Mouse (Mus musculus) CH12.LX (cell line): ENCODE measurements around the gene Vps45. TPM values are rescaled to one million over a fixed set of nuclear protein-coding genes. Genes with fewer than 3 reads are reported as not detected.
"Not testable (repeated sequence)": the region's sequence is repeated elsewhere in the genome, so short reads cannot be mapped to it uniquely, and the experiment has no call there.

Experiments used
- DNase-seq: peaks from one replicate; pipeline ENCODE4 v3.0.0-alpha.2; 2013; ENCODE audit errors: extremely low read depth
- H3K27ac ChIP-seq: 2 replicates; pipeline ENCODE4 v1.5.1; 2012; ENCODE audit warnings: low read depth, mild to moderate bottlenecking, control low read depth, moderate library complexity; ENCODE audit not compliant: insufficient read depth
- H3K27me3 ChIP-seq: replicated peaks from 2 replicates; pipeline ENCODE3; 2012; ENCODE audit warnings: inconsistent platforms
- H3K36me3 ChIP-seq, 2 experiments: replicated peaks in 1 of 2; 2 replicates each; pipeline versions ENCODE3 to v1.6.1; 2012; ENCODE audit warnings: inconsistent platforms in 1 of 2, low read length in 1 of 2, mild to moderate bottlenecking in 1 of 2, mixed read lengths in 1 of 2, moderate library complexity in 1 of 2; ENCODE audit not compliant: control insufficient read depth in 1 of 2, insufficient read depth in 1 of 2
- H3K4me1 ChIP-seq, 2 experiments: 2 replicates each; pipeline ENCODE4 v1.6.1; 2012; ENCODE audit warnings: inconsistent platforms in 1 of 2, moderate library complexity in 1 of 2; ENCODE audit not compliant: insufficient read depth in 2 of 2, control insufficient read depth in 1 of 2
- H3K4me2 ChIP-seq: 2 replicates; pipeline ENCODE4 v1.6.1; 2012; ENCODE audit warnings: low read depth, mild to moderate bottlenecking, control low read depth; ENCODE audit not compliant: poor library complexity, insufficient read depth, severe bottlenecking
- H3K4me3 ChIP-seq, 3 experiments: fragments of 150-350 bp in 1 of 3; sonication (generic) in 1 of 3; replicated peaks in 1 of 3; 2 replicates each; pipeline versions ENCODE3 to v1.5.1; 2011 to 2012; ENCODE audit warnings: low read depth in 2 of 3, low read length in 2 of 3, mild to moderate bottlenecking in 2 of 3, moderate library complexity in 2 of 3, control low read depth in 1 of 3, improper control_type of control experiment in 1 of 3, inconsistent platforms in 1 of 3, mixed read lengths in 1 of 3; ENCODE audit not compliant: poor library complexity in 1 of 3
- H3K79me2 ChIP-seq: replicated peaks from 2 replicates; pipeline ENCODE4 v1.6.1; 2012; ENCODE audit warnings: mild to moderate bottlenecking, moderate library complexity; ENCODE audit not compliant: control insufficient read depth, poor library complexity, insufficient read depth, severe bottlenecking; ENCODE audit errors: extremely low read depth
- H3K9ac ChIP-seq: 2 replicates; pipeline ENCODE4 v1.6.1; 2012; ENCODE audit warnings: low read depth, mild to moderate bottlenecking, control low read depth, moderate library complexity; ENCODE audit not compliant: insufficient read depth
- H3K9me3 ChIP-seq: replicated peaks from 2 replicates; pipeline ENCODE3; 2012; ENCODE audit warnings: low read length, inconsistent platforms, mixed read lengths
- BHLHE40 ChIP-seq: IDR thresholded peaks from 2 replicates; pipeline ENCODE4 v1.6.1; 2011; ENCODE audit warnings: mild to moderate bottlenecking, low read depth, low read length, improper control_type of control experiment
- CHD1 ChIP-seq: IDR thresholded peaks from 2 replicates; pipeline ENCODE4 v1.6.1; 2012; ENCODE audit warnings: low read depth, low read length, improper control_type of control experiment, inconsistent platforms
- CHD2 ChIP-seq: IDR thresholded peaks from 2 replicates; pipeline ENCODE4 v1.6.1; 2011; ENCODE audit warnings: low read length, improper control_type of control experiment
- CTCF ChIP-seq, 2 experiments: IDR thresholded peaks in 1 of 2; conservative IDR thresholded peaks in 1 of 2; 2 replicates each; pipeline ENCODE4 v1.5.1; 2011 to 2012; ENCODE audit warnings: low read depth in 2 of 2, low read length in 2 of 2, improper control_type of control experiment in 1 of 2, inconsistent platforms in 1 of 2, mild to moderate bottlenecking in 1 of 2, moderate library complexity in 1 of 2
- ELF1 ChIP-seq: IDR thresholded peaks from 2 replicates; pipeline ENCODE4 v1.6.1; 2014; ENCODE audit warnings: low read depth, mild to moderate bottlenecking, inconsistent platforms, low read length, improper control_type of control experiment
- ETS1 ChIP-seq: conservative IDR thresholded peaks from 2 replicates; pipeline ENCODE4 v1.6.1; 2012; ENCODE audit warnings: low read depth, mild to moderate bottlenecking, inconsistent platforms, low read length, improper control_type of control experiment, moderate library complexity
- HCFC1 ChIP-seq: IDR thresholded peaks from 2 replicates; pipeline ENCODE4 v1.6.1; 2012; ENCODE audit warnings: low read depth, mild to moderate bottlenecking, inconsistent platforms, low read length, improper control_type of control experiment
- IRF4 ChIP-seq: IDR thresholded peaks from 2 replicates; pipeline ENCODE4 v1.6.1; 2014; ENCODE audit warnings: low read depth, mild to moderate bottlenecking, inconsistent platforms, low read length, improper control_type of control experiment
- JUN ChIP-seq: IDR thresholded peaks from 2 replicates; pipeline ENCODE4 v1.6.1; 2011; ENCODE audit warnings: low read depth, mild to moderate bottlenecking, low read length, improper control_type of control experiment, moderate library complexity; ENCODE audit not compliant: insufficient read depth
- MAZ ChIP-seq: IDR thresholded peaks from 2 replicates; pipeline ENCODE4 v1.6.1; 2012; ENCODE audit warnings: low read depth, mild to moderate bottlenecking, inconsistent platforms, low read length, improper control_type of control experiment, moderate library complexity
- MEF2A ChIP-seq: IDR thresholded peaks from 2 replicates; pipeline ENCODE4 v1.6.1; 2014; ENCODE audit warnings: low read depth, mild to moderate bottlenecking, inconsistent platforms, low read length, improper control_type of control experiment, borderline replicate concordance
- MYC ChIP-seq: IDR thresholded peaks from 2 replicates; pipeline ENCODE4 v1.6.1; 2011; ENCODE audit warnings: low read depth, mild to moderate bottlenecking, improper control_type of control experiment, low read length
- NELFE ChIP-seq: IDR thresholded peaks from 2 replicates; pipeline ENCODE4 v1.6.1; 2011; ENCODE audit warnings: low read depth, low read length, improper control_type of control experiment
- POLR2A ChIP-seq: IDR thresholded peaks from 2 replicates; pipeline ENCODE4 v1.6.1; 2011; ENCODE audit warnings: low read depth, mild to moderate bottlenecking, improper control_type of control experiment, low read length
- RAD21 ChIP-seq: IDR thresholded peaks from 2 replicates; pipeline ENCODE4 v1.6.1; 2011; ENCODE audit warnings: low read depth, mild to moderate bottlenecking, low read length, improper control_type of control experiment, moderate library complexity
- RCOR1 ChIP-seq: conservative IDR thresholded peaks from 2 replicates; pipeline ENCODE4 v1.6.1; 2012; ENCODE audit warnings: low read depth, mild to moderate bottlenecking, inconsistent platforms, low read length, improper control_type of control experiment
- SMC3 ChIP-seq: IDR thresholded peaks from 2 replicates; pipeline ENCODE4 v1.6.1; 2011; ENCODE audit warnings: low read depth, low read length, improper control_type of control experiment
- UBTF ChIP-seq: IDR thresholded peaks from 2 replicates; pipeline ENCODE4 v1.6.1; 2012; ENCODE audit warnings: low read depth, mild to moderate bottlenecking, inconsistent platforms, low read length, improper control_type of control experiment, moderate library complexity
- ZC3H11A ChIP-seq: IDR thresholded peaks from 2 replicates; pipeline ENCODE4 v1.6.1; 2012; ENCODE audit warnings: low read depth, mild to moderate bottlenecking, inconsistent platforms, low read length, improper control_type of control experiment
- dilution Hi-C: fragments of 300-500 bp; cut with MboI; formaldehyde crosslinking; loops from 2 replicates; pipeline ENCODE4 v1.14.3; 2020; ENCODE audit warnings: low sequenced_read_pairs; ENCODE audit not compliant: extremely low pct_unique_long_range_greater_than_20kb, extremely low pct_ligation_motif_present
- in situ Hi-C: fragments of 300-500 bp; cut with MboI; formaldehyde crosslinking; loops from 3 replicates; pipeline ENCODE4 v1.14.3; 2019; ENCODE audit warnings: low sequenced_read_pairs, low pct_ligation_motif_present, low pct_unique_long_range_greater_than_20kb, mixed read lengths
- polyA plus RNA-seq: library from polyadenylated mRNA; unstranded; fragments of >175 nt; gene quantifications from 2 replicates; pipeline ENCODE4 v1.2.1, GENCODE M21; 2012; ENCODE audit warnings: low read depth; ENCODE audit not compliant: insufficient read length
- total RNA-seq, 2 experiments: library from RNA; depleted of rRNA; stranded (reverse); fragments of 300-350 nt in 1 of 2; fragments of >200 nt in 1 of 2; gene quantifications; 2 replicates each; pipeline ENCODE4 v1.2.3; 2012 to 2014

The Vps45 gene
- total and polyA plus RNA-seq, 3 experiments: 16.2 to 20.8 (median 16.8) TPM

DNA sequence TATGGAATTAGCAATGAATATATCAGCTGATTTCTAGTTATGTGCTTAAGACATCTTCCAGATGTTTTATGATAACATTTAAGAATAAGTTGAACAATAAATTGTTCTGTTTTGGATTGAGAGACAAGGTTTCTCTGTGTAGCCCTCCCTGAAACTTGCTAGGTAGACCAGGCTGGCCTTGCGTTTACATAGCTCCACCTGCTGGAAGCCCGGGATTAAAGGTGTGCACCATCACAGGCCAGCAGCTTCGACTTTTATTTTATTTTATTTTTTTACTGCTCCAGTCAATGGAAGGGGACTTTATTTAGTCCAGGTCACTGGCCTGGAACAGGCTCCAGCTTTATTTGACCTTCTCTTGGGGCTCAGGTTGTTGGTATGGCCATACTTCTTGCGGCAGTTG is 94.6 kb downstream of the Vps45 start:
- no peak for DNase-seq

DNA sequence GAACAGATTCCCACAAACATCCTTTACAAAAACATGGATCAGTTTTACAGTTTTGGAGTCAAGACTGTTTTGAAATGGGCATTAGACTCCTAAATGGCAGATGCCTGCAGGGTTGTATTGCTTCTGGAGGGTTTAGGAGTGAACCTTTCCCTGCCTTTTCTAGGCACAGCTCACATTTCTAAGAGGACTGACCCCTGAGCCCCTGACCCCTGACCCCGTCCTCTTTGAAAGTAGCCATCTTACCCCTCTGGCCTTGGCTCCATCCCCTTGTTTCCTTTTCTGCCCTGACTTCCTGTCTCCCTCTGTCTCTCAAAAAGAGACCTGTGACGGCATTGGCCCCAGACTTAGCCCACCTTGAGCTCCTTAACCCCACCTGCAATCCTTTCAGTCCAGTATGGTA is 95.0 kb downstream of the Vps45 start:
- DNase-seq: no peak
- dilution Hi-C loops: no loop called here
- Histone ChIP-seq H3K4me1 (peaks cover 5 to 29% of the 10 kb centered on the region in 2 experiments), H3K4me2 (no peak overlapping the region), H3K36me3 (no peaks in the 10 kb centered on the region), H3K9me3 (no peaks in the 10 kb centered on the region), H3K9ac (no peak overlapping the region), H3K4me3 (no peak overlapping the region), H3K27me3 (no peaks in the 10 kb centered on the region), H3K27ac (no peak overlapping the region), H3K79me2 (no peaks in the 10 kb centered on the region; the same call in 1 of the 2 replicates)
- in situ Hi-C loops: loop anchor here (10.0 kb wide), 1 partner anchor 262 kb away; the partner anchor contains the start of genes Hist2h2ac and Hist2h2be
- TF ChIP-seq NELFE (no peak), ETS1 (no peak), MEF2A (no peak), MAZ (no peak), CTCF (conservative IDR thresholded peaks at IDR 0.05 in 1 of 2, IDR thresholded peaks at IDR 0.05 in 1 of 2; ENCODE audit: low read depth in 2 of 2, low read length in 2 of 2) (no peak), CHD1 (no peak), BHLHE40 (no peak), CHD2 (no peak), RCOR1 (no peak), POLR2A (no peak), ELF1 (no peak), HCFC1 (no peak)

More for the DNA sequence above, 94.6 kb downstream of the Vps45 start:
- no peaks in the 10 kb centered on the region for H3K27me3 ChIP-seq
- H3K79me2 ChIP-seq: no peaks in the 10 kb centered on the region; the same call in 1 of the 2 replicates
- TF ChIP-seq JUN: no peak
- TF ChIP-seq CTCF (conservative IDR thresholded peaks at IDR 0.05 in 1 of 2, IDR thresholded peaks at IDR 0.05 in 1 of 2; ENCODE audit: low read depth in 2 of 2, low read length in 2 of 2): peak in 1 of 2 experiments; percentile 83; a peak in 3 of 4 replicates
- no peak for TF ChIP-seq UBTF
- 0 out of 2 replicates have a peak, but pooled peaks have one; percentile 28 for TF ChIP-seq MYC
- TF ChIP-seq IRF4: no peak
- TF ChIP-seq ZC3H11A: peak; percentile 13; the same call in 1 of the 2 replicates
- TF ChIP-seq SMC3: peak; percentile 76
- peak; percentile 73 for TF ChIP-seq RAD21
- H3K9me3 ChIP-seq: no peaks in the 10 kb centered on the region
- H3K4me3 ChIP-seq: no peak overlapping the region
- no peak overlapping the region for H3K27ac ChIP-seq
- H3K36me3 ChIP-seq: no peaks in the 10 kb centered on the region
- no peak overlapping the region for H3K9ac ChIP-seq
- H3K4me2 ChIP-seq: no peak overlapping the region
- in situ Hi-C loops: loop anchor here (10.0 kb wide), 1 partner anchor 261 kb away; the partner anchor contains the start of genes Hist2h2ac and Hist2h2be
- dilution Hi-C loops: no loop called here
- H3K4me1 ChIP-seq: peaks cover 5 to 29% of the 10 kb centered on the region in 2 experiments

DNA sequence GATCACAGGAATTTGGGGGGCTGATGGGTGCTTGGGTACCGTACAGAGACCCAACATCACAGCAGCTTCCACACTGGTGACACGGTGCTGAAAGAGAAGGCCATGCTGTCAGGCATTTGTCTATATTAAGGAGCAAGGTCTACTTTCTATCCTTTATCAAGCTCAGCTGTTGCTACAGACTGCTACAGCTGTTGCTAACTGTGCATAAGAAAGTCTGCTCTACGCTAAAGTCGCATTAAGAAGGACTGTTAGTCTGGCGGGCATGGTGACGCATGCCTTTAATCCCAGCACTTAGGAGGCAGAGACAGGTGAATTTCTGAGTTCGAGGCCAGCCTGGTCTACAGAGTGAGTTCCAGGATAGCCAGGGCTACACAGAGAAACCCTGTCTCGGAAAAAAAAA is 96.1 kb downstream of the Vps45 start:
- DNase-seq, H3K4me3 ChIP-seq, H3K9ac ChIP-seq, H3K79me2 ChIP-seq, dilution Hi-C loops, H3K27me3 ChIP-seq, H3K27ac ChIP-seq, H3K4me2 ChIP-seq, H3K9me3 ChIP-seq, H3K36me3 ChIP-seq: not testable (repeated sequence)
- peaks cover 5 to 32% of the 10 kb centered on the region in 2 experiments for H3K4me1 ChIP-seq
- in situ Hi-C loops: loop anchor here (10.0 kb wide), 1 partner anchor 263 kb away; the partner anchor contains the start of genes Hist2h2ac and Hist2h2be
